Mouse (Mus musculus) lung, adult 2 months (tissue): ENCODE measurements around the gene Wnt9a.

ENCODE experiments used
- CTCF ChIP-seq: fragments of 200-500 bp; IDR thresholded peaks from 2 replicates; pipeline ENCODE4 v1.5.1; 2011; ENCODE audit warnings: mild to moderate bottlenecking, low read length, control low read depth; ENCODE audit not compliant: insufficient read depth
- POLR2A ChIP-seq: fragments of 200-500 bp; IDR thresholded peaks from 2 replicates; pipeline ENCODE4 v1.6.1; 2011; ENCODE audit warnings: low read depth, mild to moderate bottlenecking, control low read depth, low read length, borderline replicate concordance; ENCODE audit errors: extremely low read depth

DNA sequence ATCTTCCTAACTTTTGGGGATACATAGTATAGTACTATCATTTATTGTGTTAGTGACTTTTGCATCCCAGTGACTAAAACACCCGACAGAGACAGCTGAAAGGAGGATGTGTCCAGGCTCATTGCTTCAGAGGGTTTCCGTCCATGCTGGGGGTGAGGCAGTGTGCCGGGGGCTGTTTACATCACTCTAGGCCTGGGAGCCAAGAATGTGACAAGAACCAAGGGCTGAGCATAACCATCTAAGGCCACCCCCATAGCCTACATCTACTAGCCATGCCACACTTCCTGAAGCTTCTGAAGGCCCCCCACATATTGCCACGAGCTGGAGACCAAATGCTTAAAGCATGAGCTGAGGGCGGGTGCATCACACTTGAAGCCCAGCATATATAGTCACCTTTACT, 18.0 kb downstream of the Wnt9a start:
- no peak for TF ChIP-seq CTCF
- TF ChIP-seq POLR2A: no peak
